Mouse (Mus musculus) R1 (cell line): ENCODE results near the gene Mpst.

Experiments used
- DNase-seq: peaks from one replicate; pipeline ENCODE4 v3.0.0-alpha.2; 2018; ENCODE audit warnings: low read depth, low spot score

Mpst gene

DNA sequence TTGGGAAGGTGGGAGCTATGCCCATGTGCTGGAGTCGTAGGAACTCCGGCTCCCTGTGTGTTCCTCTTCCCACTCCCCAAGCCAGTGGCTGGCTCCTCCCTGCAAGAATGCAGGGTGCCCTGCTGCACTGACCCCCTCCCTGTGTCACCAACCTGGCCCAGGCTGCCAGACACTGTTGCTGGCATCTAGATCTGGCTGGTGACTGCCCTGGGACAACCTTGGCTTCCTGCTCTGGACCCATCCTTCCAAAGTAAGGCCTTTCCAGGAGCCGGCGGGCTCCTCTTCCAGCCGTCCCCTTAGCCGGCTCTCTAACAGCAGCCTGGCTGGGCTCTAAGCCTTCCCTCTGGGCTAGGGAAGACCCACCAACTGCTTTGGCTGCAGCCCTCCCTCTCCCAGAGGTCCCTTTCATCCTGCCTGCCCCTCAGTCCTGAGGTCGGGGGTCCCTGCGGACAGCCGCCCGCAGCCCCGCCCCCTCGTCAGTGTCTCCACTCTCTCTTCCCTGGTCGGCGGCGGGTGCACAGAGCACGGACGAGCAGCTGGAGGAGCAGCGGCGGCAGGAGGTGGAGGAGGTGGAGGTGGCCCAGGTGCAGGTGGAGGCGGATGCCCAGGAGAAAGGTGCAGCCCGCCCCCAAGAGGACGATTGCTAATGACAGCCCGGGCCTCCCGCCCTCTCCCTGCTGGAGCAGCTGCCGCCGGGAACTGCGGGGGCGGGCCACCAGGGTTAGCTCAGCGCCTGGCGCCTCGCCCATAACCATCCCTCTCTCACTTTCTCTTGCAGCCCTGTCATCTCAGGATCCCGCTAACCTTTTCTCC lies 30.4 kb downstream of the Mpst start:
- peak; percentile 67 for DNase-seq

DNA sequence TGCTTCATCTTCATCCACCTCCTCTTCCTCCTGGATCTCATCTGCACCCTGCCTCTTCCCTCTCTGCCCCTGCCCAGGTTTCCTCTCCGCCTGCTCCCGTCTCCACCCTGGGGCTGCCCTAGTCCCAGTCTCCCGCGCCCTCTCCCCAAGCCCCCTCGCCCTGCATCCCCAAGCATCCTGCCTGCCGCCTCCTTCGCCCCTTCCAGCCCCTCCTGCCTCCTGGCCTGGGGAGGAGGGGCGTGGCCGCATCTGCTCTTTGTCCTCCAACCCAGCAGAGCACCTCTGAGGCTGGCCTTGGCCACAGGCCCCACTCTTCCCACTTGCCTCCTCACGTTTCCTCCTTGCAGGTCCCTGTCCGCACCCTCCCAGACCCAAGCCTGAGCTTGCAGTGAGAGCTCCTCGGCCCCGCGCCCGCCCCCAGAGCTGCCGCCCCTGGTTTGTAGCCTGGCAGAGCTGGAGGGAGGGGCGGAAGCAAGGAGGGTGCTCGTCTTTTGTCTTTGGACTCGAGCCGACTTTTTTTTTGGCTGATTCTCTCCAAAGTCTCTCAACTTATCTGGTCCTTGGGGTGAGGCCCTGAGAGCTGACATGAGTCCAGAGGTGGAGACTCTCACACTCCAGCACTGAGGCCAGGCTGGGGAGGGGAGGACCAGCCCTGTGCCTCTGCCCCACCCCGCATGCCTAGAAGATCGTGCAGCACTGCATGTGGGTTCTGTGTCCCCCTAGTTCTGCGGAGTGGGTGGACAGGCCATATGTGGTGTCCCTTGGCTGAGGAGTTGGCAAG lies 31.2 kb downstream of the Mpst start:
- DNase-seq: peak; percentile 50

DNA sequence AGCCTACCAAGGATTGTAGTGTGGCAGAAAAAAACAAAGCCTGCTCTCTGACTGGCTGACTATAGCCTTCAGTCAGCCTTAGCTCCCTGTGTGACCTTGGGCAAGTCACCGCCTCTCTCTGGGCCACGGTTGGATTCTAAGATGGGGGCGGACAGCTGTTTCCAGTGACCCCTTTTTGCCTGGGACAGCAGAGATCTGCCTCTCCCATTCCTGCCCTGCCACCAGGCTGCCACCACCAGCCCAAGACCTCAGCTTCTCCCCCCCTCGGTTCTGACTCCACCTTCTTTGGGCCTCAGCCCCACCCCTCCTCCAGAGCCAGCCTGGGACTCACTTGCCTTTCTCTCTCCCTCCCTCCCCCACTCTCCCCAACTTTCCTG lies 31.8 kb downstream of the Mpst start:
- peak; percentile 16 for DNase-seq

DNA sequence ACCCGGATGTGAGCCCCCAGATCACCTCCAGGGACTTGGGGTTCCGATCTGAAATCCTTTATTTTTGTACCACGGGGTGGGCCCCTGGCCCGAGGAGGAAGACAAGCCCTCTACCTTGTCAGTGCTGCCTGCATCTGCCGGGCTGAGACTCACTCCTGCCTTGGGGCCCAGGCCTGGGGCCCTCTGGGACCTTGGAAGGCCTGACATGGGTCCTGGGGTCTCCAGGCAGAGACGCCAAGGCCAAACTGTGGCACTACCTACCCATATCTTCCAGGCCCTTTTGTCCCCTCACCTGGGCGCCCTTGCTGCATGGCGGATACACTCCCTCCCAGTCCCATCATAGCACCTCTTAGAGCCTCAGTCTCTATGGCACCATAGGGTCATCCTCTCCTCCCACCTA lies 32.3 kb downstream of the Mpst start:
- no peak for DNase-seq

DNA sequence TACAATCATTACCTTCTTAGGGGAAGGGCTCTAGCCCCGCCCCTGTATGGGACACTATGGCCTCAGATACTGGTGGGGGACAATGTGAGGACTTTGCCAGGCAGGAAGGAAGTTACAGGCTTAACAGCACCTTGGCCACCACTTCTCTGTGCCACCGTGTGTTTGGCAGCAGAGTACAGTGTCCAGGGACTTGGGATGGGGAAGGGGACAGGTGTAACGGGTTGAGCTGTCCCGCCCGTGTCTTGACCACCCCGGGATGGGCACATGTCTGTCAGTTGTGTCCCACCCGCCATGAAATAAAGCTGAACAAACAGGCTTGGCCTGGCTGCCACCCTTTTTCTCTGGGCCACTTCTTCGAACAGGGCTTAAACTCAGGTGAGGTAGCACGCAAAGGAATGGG lies 32.8 kb downstream of the Mpst start:
- DNase-seq: no peak

DNA sequence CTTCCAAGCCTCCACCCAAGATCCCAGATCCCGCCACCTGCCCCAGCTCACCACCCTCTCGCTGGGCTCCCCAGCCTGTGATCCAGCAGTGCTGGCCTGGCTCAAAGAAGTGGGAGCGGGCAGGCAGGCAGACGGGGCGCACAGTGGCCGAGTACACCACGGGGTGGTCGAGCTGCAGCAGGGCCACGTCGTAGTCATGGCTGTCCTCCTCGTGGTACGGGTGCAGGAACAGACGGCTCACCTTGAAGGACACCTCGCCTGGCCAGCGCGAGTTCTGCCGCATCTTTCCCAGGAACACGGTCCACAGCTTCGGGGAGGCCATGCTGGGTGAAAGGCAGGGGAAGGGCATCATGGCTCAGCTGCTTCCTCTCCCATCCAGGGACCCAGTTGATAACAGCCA lies 36.0 kb downstream of the Mpst start:
- DNase-seq: no peak

DNA sequence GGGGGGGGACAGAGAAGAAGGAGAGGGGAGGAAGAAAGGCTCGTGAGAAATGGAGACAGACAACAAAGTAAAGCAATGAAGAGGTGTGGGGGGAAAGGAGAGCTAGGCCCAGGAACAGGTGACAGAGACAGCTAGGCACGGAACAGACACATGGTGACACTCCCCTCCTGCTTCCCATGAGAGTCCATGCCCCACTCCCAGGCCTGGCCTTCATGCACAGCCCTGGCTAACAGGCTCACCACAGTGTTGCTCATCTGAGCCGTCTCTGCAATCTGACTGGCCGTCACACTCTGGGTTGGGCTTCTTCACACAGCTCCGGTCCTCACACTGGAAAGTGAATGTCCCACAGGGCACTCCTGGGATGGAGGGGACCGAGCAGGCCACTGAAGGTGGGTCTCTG lies 37.6 kb downstream of the Mpst start:
- no peak for DNase-seq

DNA sequence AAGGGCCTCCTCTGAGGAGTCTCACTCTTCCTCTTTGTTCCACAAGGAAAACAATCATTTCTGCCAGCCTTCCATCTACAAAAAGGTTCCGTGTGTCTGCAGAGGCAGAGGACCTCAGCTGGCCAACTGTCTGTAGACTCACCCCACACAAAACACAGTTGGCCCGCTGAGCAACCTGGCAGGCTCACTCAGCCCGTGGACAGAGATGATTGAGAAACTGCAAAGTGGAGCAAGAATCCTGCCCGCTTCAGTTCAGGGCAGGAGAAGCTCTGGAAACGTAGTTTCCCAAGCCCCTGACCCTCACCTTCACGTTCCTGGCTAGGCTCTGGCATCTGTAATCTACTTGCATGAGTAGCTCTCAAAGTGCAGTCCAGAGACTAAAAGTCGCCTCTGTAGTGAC lies 40.9 kb downstream of the Mpst start:
- DNase-seq: no peak

DNA sequence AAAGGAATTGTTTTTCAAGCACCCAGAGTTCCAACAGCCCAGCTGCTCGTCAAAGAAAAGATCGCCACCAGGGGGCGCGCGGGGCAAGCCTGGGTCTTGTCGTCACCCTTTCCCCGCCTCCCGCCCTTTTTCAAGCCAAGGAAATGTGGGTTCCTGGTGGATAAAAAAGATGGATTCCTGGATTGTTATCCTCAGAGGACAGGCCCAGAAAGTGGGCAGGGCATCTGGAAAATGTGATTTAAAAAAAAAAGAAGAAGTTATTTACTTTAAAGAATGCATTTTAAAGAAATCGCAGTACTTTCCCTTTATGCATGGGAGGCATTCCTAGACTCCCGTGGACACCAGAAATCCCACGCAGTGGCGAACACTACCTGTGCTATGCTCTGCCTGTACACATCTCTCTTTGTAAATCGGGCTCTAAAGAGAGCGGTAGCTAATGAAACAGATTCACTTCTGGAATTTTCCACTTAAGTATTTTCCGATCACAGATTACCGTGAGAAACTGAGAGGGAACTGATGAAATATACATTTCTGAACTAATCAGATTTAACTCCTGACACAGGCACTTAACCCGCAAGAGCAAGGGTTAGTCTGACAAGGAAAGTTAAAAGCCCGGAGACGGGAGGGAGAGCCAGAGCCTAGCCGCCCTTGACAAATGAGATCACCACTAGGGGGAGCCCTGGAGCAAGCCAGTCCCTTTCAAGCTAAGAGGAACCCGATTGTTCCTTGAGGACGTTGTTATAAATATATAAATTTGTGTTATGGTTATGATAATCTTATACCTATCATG lies 41.7 kb downstream of the Mpst start:
- peak; percentile 91 for DNase-seq

DNA sequence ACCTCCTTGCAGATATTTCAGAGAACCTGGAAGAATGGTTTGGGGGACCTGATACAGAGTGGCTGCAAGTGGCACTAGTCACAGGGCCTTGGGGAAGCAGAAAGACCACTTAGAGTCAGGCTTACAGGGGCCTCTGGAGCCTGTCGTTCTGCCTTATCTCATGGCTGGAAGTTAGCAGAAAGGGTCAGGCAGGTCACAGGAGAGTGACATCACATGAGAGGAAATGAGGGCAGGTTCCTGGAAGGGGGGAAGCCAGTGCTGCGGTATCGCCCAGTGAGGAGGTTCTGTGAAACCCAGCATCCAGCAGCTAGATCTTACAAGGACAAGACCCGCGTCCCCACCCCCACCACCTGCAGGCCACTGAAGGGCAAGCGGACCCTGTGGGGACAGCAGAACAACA lies 42.9 kb downstream of the Mpst start:
- no peak for DNase-seq

DNA sequence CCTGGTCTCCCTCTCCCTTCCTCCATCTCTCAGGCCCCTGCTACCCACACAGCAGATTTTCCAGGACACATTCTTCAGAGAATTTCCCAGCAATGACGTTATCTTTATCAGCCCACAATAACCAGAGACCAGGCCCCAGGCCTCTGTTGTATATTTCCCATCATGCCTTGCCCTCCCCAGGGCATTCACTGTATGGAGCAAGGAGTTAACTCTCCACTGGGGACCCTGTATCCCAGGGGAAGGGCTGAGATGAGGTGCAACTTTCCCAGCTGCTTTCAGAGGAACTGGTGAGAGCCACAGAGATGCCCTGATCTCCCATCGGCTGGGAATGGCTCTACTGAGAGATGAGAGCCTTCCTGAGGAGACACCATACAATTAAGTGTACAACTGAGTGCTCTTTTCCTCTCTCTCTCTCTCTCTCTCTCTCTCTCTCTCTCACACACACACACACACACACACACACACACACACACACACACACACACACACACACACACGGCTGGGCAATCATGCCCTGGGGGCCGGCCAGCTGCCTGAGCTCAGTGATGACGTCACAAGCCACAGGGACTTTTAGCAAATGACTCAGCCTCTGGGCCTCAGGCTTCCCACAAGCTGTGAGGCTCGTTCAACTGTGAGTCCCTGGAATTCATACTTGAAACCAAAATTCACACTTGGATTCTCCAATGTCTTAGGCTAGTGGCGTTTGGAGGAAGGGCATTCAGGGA lies 43.6 kb downstream of the Mpst start:
- peak; percentile 31 for DNase-seq

DNA sequence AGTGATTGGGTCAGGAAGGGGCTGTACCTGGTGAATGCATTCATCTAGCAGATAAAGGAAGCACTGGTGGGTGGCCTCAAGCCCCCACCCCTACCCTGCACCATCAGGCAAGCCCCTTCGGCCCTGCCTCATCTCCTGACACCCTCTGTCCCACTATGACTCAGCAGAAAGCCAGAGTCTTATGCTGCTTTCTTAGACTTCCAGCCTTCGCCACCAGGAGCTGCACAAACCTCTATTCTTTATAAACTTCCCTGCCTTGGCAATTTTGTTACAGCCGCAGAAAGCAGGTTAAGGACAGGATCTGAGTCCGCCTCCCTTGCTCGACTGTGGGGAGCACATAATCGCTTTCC lies 44.2 kb downstream of the Mpst start:
- peak; percentile 92 for DNase-seq

DNA sequence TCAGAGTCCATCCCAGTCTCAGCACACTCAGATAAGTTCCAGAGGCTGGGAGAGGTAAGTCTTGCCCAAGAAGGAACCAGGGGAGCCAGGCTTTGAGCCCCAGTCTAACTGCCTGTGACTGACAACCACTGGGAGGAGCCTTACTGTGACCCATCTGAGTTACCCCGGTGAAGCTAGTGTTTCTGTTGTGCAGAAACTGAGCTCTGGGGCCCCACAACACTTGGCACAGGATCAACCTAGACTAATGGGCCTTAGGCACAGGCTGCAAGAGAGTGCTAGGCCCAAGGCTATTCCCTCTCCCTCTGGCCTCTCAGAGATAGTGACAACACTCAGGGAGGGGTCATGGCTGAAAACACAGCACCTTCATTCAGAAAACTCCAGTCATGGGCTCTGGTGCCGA lies 45.0 kb downstream of the Mpst start:
- no peak for DNase-seq

DNA sequence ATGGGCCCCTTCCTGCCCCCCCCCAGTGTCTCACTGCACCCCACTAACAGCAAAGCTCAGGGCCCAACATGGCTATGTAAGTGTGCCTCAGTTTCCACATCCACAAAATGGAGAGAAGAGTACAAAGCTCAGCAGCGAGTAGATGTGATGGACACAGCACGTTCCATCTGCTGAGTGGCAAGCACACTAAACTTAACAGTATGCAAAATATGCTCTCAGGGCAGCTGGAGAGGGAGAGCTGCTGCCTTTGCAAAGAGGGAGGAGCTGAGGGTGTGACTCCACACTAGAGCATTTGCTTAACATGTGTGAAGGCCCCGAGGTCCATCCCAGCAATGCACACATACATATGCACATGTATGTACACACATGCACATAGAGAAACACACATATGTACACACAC lies 46.7 kb downstream of the Mpst start:
- no peak for DNase-seq

DNA sequence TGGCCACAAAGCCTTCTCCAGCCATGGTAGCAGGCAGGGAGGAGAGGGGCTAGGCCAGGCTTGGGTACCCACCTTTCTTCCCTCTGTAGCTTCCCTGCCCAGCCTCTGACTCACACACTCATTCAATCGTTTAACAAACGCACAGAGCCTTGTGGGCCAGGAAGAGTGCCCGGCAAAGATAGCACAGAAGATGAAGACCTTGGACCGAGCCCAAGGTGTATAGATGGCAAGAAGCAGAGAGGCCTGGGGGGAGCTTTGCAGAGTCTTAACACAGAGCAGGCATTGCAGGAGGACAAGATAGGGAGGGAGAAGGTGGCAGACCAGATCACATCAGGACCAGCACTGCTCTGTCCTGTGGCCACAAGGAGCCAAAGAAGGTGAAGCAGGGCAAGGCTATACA lies 49.0 kb downstream of the Mpst start:
- DNase-seq: no peak

DNA sequence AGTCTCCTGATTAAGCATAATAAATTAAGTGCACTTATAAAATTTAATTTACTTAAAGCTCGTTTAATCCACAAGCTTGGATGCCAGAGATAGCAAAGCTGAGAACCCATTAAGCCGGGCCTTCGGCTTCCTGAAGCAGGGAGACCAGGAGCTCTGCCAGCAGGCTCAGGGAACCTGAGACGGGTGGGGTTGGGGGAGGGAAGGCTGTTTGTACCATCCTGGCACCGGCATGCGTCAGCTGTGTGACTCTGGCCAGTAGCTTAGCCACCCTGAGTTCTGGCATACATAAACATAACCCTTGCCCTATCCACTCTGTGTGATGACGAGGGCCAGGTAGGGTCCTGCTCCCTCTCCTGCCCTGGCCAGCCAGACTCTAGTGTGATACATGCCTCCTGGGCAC lies 49.8 kb downstream of the Mpst start:
- no peak for DNase-seq

DNA sequence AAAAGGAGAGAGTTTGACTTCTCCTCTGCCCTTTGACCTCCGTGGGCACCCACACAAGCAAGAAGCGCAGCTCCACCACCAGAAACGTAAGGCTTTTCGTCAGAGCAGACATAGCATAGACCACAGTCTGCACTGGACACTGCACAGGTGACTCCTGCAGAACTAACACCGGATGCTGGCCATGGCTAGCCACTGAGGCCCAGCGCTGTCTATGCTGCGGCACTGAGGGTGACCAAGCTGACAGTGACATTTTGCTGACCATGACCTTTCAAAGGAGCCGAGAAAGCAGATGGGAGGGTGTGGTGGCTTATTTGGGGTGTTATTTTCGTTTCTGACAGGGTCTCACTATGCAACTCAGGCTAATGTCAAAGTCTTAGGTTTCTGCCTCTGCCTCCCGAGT lies 51.0 kb downstream of the Mpst start:
- no peak for DNase-seq

DNA sequence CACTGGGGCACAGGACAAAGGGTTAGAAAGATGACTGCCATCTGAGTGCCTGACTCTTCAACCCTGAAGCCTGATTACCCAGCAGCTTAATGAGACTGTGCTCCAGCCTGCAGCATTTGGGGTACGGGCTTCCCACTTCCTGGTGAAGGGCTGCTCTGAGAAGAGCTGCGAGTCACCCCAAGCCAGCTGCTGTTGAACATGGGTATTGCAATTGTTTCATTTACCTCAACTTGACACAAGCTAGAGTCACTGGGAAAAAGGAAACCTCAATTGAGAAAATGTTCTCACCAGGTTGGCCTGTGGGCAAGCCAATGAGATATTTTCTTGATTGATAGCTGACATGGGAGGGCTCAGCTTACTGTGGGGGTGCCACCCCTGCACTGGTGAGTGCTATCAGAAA lies 56.8 kb downstream of the Mpst start:
- no peak for DNase-seq
